14 mouse cellular contexts compared by ENCODE assay signal in genomic region chr1:92709190-92709850, GRCm38 (mm10).
DNase-seq lines count a peak whose midpoint lies in the region.
"Had no signal": no experiment of that assay in that cellular context is flagged by ENCODE, and none has a peak within 500 bp of the region (broad histone marks: within the 10 kb centered on the region; RNA-seq: fewer than 3 reads in every experiment).

No protein-coding gene starts in this region.

- no peaks in the 10 kb centered on the region for H3K36me3 ChIP-seq in heart, embryonic 10.5 days

- H3K4me1 ChIP-seq in heart, embryonic 10.5 days: peaks cover 18% of the 10 kb centered on the region

- DNase-seq in heart, embryonic 10.5 days (ENCODE audit: low spot score): no peak
- DNase-seq in heart, postnatal 10 days: no peak
- DNase-seq in kidney, adult 18-20 months: peak; percentile 45
- no peak for DNase-seq in kidney, postnatal 10 days
- DNase-seq in NIH3T3 (ENCODE audit: low read depth): peak; percentile 49
- peak; percentile 54 for DNase-seq in kidney, adult 9 months
- DNase-seq in thymus, postnatal 10 days (ENCODE audit: low spot score in 2 of 2): no peak
- DNase-seq in layer of hippocampus, adult 9-11 months: no peak
- DNase-seq: cerebellum, adult 2 months; gastrocnemius, postnatal 10 days; thymus, postnatal 36 days had no signal

- H3K4me3 ChIP-seq in heart, embryonic 10.5 days: no peak overlapping the region
- H3K4me3 ChIP-seq: layer of hippocampus, adult 2 months had no signal

- H3K9me3 ChIP-seq in heart, embryonic 10.5 days: no peaks in the 10 kb centered on the region

- H3K27ac ChIP-seq in heart, embryonic 10.5 days: 0 out of 2 replicates have a peak overlapping the region, but pooled peaks have one; percentile 6
- H3K27ac ChIP-seq: hindbrain, embryonic 14.5 days; layer of hippocampus, adult 2 months; liver, embryonic 14.5 days had no signal

- intact Hi-C loops in heart, postnatal 10 days (cut with DNase I): no loop called here

- WGBS in heart, embryonic 10.5 days: 70% methylated on average over 14 of the region's 14 CpGs

- H3K27me3 ChIP-seq in heart, embryonic 10.5 days (ENCODE audit: insufficient read depth, poor library complexity, severe bottlenecking): peaks cover 30% of the 10 kb centered on the region

Comparison
In these comparisons a context has a peak if more than half of its experiments do, and no peak if none do; other contexts are left out.
1. DNase-seq: peak in kidney, adult 18-20 months (single experiment), NIH3T3 (single experiment) and kidney, adult 9 months (single experiment); none in heart, embryonic 10.5 days (single experiment), heart, postnatal 10 days (0 of 2), kidney, postnatal 10 days (single experiment), thymus, postnatal 10 days (0 of 2) and layer of hippocampus, adult 9-11 months (single experiment).